In genomic region chr14:115831219-115831755, GRCm38 (mm10) we compare ENCODE assay signal across 8 mouse cellular contexts.
DNase-seq lines count a peak whose midpoint lies in the region; TF ChIP-seq lines count a peak whose summit lies in the region.

No protein-coding gene starts in this region.

- WGBS in thymus, adult 2 months: 1% methylated on average over 7 of the region's 7 CpGs
- WGBS in kidney, adult 2 months: 2% methylated on average over 7 of the region's 7 CpGs

- no peak overlapping the region for H3K27ac ChIP-seq in thymus, adult 2 months (ENCODE audit: control insufficient read depth, insufficient read depth, low read length)
- no peak overlapping the region for H3K27ac ChIP-seq in kidney, adult 2 months (ENCODE audit: insufficient read depth, low read depth, low read length)

- intact Hi-C loops in left cerebral cortex, postnatal 4 days (cut with DNase I): loop anchor here (5.0 kb wide), 1 partner anchor 1096 kb away; the partner anchor contains the start of gene Gpc6

- no peaks in the 10 kb centered on the region for H3K36me3 ChIP-seq in thymus, adult 2 months (ENCODE audit: control insufficient read depth, insufficient read depth, low read length)
- H3K36me3 ChIP-seq in kidney, adult 2 months (ENCODE audit: control insufficient read depth, insufficient read depth, low read length): no peaks in the 10 kb centered on the region

- TF ChIP-seq CTCF in thymus, adult 2 months (IDR thresholded peaks at IDR 0.05; ENCODE audit: borderline replicate concordance, control insufficient read depth, extremely low read depth, insufficient read depth, low read length, poor library complexity): no peak
- TF ChIP-seq CTCF in kidney, adult 2 months (conservative IDR thresholded peaks at IDR 0.05; ENCODE audit: insufficient read depth, insufficient read length, low read depth, low read length): peak; percentile 84

- peak; percentile 9 for DNase-seq in thymus, adult 2 months
- no peak for DNase-seq in thymus, adult 18-20 months
- DNase-seq in cerebellum, adult 8-10 months: peak; percentile 23
- DNase-seq in frontal cortex, adult 2 months (ENCODE audit: extremely low spot score in 1 of 2, low spot score in 1 of 2): peak; percentile 61 to 92
- peak; percentile 66 for DNase-seq in kidney, adult 2 months
- peak; percentile 72 for DNase-seq in left cerebral cortex, postnatal 4 days
- peak; percentile 2 for DNase-seq in natural killer cell, adult 2 months (ENCODE audit: low spot score in 2 of 2)
- peak; percentile 37 for DNase-seq in thymus, postnatal 14 days

- H3K4me1 ChIP-seq in thymus, adult 2 months (replicated peaks; ENCODE audit: control insufficient read depth, insufficient read depth, low read length): no peaks in the 10 kb centered on the region
- no peaks in the 10 kb centered on the region for H3K4me1 ChIP-seq in kidney, adult 2 months (ENCODE audit: control insufficient read depth, insufficient read depth, low read length)

- no peak for TF ChIP-seq POLR2A in thymus, adult 2 months (IDR thresholded peaks at IDR 0.05; ENCODE audit: control insufficient read depth, extremely low read depth, insufficient read depth, low read length, poor library complexity)
- no peak for TF ChIP-seq POLR2A in kidney, adult 2 months (IDR thresholded peaks at IDR 0.05; ENCODE audit: low read depth, low read length)

- H3K4me3 ChIP-seq in thymus, adult 2 months (ENCODE audit: control insufficient read depth, insufficient read depth, low read length): no peak overlapping the region
- no peak overlapping the region for H3K4me3 ChIP-seq in kidney, adult 2 months (ENCODE audit: insufficient read depth, low read depth, low read length)

- H3K27me3 ChIP-seq in thymus, adult 2 months (ENCODE audit: control insufficient read depth, insufficient read depth, low read length): no peaks in the 10 kb centered on the region
- H3K27me3 ChIP-seq in kidney, adult 2 months (replicated peaks; ENCODE audit: control insufficient read depth, insufficient read depth, low read length): no peaks in the 10 kb centered on the region

Comparison
In these comparisons a context has a peak if more than half of its experiments do, and no peak if none do; other contexts are left out.
1. DNase-seq: peak in thymus, adult 2 months (single experiment), cerebellum, adult 8-10 months (single experiment), frontal cortex, adult 2 months (2 of 2), kidney, adult 2 months (single experiment), left cerebral cortex, postnatal 4 days (single experiment), natural killer cell, adult 2 months (2 of 2) and thymus, postnatal 14 days (single experiment); none in thymus, adult 18-20 months (0 of 2).